Mouse (Mus musculus) ovary, postnatal 36 days (tissue): ENCODE data around the gene Ptges3l.
"Not testable (repeated sequence)": the region's sequence is repeated elsewhere in the genome, so short reads cannot be mapped to it uniquely, and the experiment has no call there.

Experiments
- DNase-seq: peaks from one replicate; pipeline ENCODE4 v3.0.0; 2022; ENCODE audit warnings: low spot score, mixed read lengths

Gene Ptges3l

DNA sequence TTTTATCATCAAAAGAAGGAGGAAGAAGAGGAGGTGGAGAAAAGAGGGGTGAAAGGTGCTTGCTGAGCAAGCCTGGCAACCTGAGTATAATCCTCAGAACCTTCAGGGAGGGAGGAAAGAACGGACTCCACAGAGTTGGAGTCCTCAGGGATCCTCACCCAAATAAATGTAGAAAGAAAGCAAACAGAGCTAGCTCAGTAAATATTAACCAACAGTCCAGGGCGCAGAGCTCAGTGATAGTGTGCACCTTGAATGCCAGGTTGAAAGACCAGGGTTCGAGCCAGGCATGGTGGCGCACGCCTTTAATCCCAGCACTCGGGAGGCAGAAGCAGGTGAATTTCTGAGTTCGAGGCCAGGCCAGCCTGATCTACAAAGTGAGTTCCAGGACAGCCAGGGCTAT, 30.5 kb upstream of the Ptges3l start:
- DNase-seq, result no peak

DNA sequence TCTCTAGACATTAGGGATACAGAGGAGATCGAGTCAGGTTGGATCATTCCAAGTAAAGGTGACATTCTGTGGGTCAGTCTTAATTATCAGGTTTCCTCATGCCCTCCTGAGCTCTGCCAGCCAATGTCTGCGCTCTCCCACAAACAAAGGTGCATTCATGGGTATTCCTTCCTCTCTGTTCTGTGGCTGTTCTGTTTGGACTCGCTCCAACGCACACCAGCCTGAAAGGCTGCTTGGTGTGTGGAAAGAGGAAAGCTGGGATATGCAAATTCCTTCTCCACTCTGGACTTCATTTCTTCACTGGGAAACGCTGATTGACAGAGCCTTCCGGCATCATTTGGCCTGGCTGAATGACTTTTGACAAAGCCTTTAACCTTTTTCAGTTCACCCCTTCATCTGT, 29.6 kb upstream of the Ptges3l start:
- DNase-seq, result no peak

DNA sequence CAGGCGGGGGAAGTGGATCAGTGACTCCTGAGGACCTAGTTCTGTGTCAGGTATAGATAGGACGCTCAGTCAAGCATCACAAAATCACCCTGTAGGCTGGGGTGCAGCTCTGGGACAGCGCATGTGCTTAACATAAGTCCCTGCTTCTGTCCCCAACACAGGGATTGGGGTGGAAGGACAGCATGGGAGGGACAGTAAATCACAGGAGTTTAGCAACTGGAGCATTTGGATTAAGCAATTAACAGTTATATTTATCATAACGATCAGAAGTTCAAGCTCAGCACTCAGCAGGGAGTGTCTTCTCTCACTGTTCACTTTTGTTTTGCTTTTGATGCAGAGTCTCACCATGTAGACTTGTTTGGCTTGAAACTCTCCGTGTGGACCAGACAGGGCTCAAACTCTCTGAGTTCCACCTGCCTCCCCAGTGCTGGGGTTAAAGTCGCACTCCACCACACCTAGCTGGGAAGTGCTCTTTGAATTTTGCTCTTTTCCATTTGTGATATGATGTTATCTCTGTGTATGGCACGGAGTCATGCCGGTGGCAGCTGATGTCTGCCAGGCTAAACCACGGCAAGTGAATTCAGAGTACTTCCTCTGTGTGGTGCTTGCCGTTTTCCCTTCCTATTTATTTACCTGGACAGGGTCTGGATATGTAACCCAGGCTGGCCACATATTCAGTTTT, 27.1 kb upstream of the Ptges3l start:
- no peak for DNase-seq

DNA sequence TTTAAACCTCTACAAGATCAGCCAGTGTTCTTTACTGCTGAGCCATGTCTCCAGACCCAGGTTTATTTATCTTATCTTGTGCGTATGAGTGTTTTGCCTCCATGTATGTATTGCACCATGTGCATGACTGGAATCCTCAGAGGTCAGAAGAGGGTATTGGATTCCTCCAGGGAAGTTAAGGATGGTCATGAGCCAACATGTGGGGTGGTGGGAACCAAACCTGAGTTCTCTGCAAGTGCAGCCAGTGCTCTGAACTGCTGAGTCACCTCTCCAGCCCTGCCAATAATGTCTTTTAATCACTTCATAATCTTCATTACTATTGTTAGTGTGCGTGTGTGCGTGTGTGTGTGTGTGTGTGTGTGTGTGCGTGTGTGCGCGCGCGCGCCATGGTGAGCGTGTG, 26.4 kb upstream of the Ptges3l start:
- no peak for DNase-seq

DNA sequence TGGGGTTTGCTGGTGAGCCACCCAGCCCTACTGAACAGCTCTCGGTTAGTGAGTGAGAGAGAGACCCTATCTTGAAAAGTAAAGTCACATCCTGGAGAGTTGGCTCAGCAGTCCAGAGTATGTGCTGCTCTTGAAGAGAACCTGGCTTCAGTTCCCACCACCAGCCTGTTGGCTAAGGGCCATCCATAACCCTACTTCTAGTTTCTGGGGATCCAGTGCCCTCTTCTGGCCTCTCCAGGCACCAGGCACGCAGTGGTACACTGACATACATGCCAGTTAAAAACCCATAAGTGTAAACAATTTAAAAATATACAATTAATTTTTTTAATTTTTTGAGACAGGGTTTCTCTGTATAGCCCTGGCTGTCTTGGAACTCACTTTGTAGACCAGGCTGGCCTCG, 25.3 kb upstream of the Ptges3l start:
- DNase-seq, result no peak

DNA sequence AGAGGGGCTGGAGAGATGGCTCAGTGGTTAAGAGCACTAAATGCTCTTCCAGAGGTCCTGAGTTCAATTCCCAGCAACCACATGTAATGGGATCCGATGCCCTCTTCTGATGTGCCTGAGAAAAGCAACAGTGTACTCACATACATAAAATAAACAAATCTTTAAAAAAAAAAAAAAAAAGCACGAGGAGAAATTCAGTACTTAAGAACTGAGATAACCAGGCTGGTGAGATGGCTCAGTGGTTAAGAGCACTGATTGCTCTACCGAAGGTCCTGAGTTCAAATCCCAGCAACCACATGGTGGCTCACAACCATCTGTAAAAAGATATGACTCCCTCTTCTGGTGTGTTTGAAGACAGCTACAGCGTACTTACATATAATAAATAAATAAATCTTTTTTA, 24.5 kb upstream of the Ptges3l start:
- not testable (repeated sequence) for DNase-seq

DNA sequence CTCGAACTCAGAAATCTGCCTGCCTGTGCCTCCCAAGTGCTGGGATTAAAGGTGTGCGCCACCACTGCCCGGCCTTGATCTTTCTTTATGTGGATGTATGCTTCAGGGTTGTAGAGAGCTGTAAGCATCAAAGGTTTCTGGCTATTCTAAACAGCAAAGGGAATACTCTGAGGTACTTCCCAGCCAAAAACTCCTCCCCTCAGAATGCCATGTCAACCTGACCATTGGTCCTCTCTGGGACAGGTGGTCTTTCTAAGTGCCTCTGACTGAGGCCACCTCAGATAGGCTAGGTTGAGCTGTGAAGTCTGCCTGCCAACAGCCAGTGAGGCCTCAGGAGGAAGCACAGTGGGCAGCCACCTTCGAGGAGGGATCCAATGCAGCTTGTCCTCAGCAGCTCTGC, 23.8 kb upstream of the Ptges3l start:
- DNase-seq, result no peak

DNA sequence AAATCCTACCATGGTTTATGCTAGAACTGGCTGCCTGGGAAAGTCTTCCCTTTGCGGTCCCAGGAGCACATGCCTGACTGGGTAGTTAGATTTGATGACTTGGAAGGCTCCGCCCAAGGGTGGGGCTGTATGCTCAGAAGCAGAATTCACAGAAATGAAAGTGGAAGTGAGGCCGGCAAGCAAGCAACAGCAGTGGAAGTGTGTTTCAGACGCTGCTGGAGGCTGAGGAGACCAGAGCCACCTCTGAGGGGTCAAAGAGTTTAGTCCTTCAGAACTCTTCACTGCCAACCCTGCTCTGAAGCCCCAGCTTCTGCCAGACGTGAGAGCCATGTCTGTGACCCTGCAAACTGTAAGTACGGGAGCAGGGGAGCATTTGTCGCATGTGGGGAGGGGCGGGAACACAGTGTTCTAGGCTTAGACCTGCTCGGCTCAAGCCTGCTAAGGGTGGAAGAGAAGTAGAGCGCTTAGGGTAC, 23.2 kb upstream of the Ptges3l start, which contains the start of gene Ifi35:
Gene Ifi35 (plus strand): TSS at position 134 of the 473 bp plus-strand sequence.
- peak; percentile 69 for DNase-seq

DNA sequence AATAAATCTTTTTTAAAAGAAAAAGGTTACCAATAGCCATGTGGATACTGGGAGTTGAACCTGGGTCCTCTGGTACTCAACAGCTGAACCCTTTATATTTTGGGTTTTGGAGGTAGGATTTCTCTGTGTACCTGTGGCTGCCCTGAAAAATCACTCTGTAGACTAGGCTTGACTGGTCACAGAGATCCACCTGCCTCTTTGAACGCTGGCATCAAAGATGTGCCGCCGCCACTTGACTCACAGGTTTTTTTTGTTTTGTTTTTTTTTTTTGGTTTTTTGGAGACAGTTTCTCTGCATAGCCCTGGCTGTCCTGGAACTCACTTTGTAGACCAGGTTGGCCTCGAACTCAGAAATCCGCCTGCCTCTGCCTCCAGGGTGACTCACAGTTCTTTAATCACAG, 22.7 kb upstream of the Ptges3l start:
- no peak for DNase-seq

DNA sequence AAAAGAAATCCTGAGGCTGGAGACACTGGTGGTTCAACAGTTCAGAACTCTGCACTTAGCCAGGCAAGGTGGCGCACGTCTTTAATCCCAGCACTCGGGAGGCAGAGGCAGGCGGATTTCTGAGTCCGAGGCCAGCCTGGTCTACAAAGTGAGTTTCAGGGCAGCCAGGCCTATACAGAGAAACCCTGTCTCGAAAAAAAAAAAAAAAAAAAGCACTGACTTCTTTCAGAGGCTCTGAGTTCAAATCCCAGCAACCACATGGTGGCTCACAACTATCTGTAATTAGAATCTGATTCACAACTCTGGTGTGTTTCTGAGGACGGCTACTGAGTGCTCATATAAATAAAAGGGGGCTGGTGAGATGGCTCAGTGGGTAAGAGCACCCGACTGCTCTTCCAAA, 21.7 kb upstream of the Ptges3l start:
- not testable (repeated sequence) for DNase-seq

DNA sequence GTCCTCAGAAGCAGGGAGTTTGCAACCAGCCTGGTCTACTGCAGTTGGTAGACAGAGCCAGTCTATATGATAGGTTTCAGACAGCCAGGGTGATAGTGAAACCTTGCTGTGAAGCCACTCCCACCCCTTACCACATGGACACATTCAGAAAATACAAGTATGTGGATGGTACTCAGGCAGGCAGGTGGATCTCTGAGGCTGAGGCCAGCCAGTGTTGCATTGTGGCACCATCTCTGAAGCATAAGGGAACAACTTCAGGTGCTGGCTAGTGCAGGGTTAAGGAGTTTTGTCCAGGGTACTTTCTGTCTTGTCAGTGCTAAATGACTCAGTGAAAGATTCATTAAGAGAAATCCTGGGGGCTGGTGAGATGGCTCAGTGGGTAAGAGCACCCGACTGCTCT, 21.2 kb upstream of the Ptges3l start:
- no peak for DNase-seq

DNA sequence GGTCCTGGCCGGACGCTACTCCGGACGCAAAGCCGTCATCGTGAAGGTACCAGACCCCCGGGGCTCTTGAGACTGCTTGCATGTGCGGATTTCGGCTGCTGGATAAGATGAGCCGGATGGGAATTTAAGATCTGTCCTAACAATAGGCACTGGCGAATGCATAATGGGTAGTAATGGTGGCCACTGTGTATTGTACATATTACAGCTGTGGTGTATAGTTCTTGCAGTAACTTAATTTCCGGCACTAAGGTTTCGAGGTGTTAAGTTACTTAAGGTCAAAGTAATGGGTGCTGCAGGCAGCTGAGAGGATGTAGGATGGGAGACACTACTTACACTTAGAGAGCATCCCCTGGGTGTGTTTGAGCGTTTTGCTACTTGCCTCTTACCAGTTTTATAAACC, 17.6 kb upstream of the Ptges3l start:
- DNase-seq, result no peak

DNA sequence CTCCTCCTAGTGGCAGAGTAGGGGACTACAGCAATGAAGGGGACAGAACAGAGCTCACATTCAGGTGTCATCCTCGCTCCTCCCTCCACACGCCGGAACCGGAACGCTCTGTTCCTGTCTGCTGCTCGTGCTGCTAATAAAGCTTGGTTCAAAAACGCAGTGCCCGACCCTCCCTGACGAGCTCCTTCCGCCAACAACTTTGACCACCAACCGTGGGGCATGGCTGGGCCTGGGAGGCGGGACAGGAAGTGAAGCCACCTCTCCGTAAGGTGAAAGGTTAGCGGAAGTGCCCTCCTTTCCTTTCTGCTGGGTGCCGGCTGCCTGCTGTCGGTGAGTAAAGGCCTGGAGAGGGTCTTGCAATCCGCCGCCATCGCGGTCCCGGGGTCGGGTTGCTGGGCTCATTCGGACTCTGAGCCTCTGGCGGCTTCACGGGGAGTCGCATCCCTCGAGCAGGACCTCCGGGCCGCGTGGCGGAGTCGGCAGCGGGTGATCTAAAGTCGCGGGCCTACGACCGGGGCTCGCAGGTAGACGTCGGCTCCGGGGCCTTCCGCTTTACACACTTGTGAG, 17.1 kb upstream of the Ptges3l start, which contains the start of gene Rpl27:
Gene Rpl27 (plus strand): TSS at position 172 of the 567 bp plus-strand sequence.
- DNase-seq, result peak; percentile 94

DNA sequence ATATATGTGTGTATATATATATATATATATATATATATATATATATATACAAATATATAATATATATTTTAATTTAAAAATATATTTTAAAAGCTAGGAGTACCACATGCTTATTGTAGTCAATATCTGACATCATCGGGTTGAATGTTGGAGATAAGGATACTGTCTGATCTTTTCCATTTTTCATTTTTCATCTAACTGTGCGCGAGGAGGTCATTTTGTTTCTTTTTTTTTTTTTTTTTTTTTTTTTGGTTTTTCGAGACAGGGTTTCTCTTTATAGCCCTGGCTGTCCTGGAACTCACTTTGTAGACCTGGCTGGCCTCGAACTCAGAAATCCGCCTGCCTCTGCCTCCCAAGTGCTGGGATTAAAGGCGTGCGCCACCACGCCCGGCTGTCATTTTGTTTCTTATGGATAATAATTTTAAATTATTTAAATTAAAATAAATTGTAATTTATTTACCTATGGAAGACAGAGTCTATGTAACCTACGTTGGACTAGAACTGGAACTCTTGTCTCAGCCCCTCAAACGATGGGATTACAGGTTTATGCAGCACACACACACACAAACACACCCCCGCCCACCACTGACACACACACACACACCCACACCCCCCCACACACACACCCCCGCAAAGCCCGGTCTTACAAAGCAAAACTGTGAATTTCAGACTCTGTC, 16.5 kb upstream of the Ptges3l start:
- DNase-seq, result not testable (repeated sequence)

DNA sequence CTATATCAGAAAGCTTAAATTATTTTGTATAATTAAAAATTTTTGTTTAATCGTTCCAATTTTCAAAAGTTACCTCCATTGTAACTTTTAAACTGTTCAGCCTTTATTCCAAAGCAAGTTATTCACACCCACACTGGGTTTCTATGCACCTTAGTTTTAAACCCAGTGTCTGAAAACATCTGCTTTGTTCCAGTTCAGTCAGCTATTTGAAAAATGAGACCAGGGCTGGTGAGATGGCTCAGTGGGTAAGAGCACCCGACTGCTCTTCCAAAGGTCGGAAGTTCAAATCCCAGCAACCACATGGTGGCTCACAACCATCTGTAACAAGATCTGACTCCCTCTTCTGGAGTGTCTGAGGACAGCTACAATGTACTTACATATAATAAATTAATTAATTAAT, 12.9 kb upstream of the Ptges3l start:
- not testable (repeated sequence) for DNase-seq

DNA sequence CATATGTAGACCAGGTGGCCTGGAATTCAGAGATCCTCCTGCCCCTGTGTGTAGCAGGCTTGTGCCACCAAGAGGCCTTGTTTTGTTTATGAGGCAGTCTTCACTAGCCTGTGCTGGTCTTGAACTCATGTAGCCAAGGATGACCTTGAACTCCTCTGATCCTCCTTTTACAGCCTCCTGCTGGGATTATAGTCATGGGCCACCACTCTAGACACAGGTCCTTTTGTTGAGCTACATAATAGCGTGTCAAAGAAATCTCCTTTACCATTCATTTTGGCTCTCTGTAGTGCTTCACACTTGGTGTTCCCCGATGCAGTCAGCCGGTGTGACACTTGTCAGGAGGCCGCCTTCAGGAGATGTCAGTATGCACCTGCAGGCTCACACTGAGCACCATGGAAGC, 11.8 kb upstream of the Ptges3l start:
- DNase-seq, result no peak

DNA sequence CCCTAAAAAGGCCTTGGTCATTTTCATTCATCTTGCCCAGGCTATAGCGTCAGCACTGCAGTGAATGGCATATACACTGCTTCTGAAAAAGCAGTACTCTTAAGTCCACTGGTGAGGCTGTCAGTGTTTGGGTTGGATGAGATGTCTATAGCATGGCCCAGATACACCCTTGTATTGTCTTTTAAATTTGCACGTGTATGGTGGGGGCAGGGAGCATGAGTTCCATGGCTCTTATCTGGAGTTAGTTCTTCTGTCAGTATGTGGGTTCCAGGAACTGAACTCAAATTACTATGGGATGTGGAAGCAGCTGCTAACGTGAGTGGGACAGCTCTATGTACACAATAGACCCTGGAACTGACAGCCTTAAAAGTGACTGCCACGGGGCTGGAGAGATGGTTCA, 10.7 kb upstream of the Ptges3l start:
- DNase-seq, result no peak

DNA sequence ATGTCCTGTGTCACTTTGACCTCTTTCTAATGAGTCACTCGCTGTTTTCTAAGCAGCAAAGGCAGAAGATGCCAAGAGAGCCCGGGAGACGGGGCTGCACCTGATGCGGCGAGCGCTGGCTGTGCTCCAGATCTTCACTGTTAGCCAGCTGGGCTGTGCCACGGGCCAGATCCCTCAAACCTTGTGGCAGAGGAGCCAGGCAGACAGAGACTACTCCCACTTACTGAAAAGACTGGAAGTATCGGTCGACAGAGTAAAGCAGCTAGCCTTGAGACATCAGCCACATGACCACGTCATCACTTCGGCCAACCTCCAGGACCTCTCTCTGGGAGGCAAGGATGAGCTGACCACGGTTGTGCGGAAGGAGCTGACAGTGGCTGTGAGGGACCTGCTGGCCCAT, 8.3 kb upstream of the Ptges3l start:
- DNase-seq, result peak; percentile 52

DNA sequence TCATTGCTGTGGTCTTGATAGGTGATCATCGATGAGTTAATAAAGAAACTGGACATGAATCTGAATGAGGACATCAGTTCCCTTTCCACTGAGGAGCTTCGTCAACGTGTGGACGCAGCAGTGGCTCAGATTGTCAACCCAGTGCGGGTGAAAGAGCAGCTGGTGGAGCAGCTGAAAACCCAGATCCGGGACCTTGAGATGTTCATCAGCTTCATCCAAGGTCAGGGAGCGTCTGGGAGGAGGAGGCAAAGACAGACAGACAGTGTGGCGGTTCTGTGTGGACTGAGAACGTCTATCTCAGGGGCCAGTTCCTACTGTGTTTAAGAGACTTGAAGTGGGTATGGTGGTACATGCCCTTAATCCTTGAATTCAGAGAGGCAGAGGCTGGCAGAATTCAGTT, 6.2 kb upstream of the Ptges3l start:
- DNase-seq, result peak; percentile 20

DNA sequence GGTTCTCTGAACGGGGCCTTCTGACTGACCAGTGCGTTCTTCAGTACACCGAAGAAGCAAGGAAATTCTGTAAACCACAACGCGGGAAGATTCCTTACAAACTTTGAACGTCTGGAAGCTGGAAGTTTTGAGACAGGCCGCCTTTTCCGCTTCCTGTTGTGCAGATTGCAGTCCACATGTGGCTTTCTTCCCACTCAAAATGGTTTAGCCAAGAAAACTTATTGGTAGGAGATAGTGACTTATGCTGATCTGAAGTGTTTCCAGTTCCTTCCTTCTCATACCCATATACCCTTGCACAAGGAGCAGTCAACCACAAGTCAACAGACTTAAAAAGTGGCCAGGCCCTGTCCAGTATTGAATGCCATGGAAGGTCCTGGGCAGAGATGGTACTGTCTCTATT, 1.0 kb upstream of the Ptges3l start:
- no peak for DNase-seq

DNA sequence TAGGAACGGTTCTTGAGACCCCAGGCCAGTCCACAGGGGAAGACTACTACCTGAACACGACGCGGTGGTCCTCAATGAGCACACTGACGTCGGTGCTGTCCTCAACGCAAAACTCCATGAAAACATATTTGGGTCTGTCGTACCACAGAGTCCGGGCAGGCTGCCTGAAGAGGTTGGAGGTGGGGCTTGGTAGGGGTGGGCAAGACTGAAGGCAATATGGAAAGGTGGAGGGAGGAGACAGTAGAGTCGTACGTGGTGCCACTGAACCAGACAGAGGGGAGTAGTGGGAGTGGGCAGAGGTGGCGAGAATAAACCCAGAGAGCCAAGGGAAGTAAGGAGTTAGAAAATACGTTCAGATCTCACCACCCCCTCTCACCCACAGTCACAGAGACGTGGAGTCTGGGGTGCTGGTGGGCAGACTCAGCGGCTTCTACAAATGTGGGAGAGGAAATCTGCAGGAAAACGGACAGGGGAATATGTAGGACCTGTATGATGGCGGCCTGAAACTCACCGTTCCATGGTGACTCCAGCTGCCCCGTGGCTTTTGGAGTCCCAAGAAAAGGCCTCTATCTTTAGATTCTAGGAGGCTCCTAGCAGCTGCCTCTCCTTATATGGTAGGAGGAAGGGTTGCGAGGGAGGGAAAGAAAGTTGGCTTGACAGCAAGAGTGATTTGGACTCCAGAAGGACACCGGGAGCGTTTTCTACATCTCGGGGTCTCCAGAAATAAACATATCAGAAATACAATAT, 855 bp downstream of the Ptges3l start, which contains the start of gene Gm27029:
Gene Gm27029 (minus strand): TSS at position 692 of the 747 bp plus-strand sequence.
- DNase-seq, result peak; percentile 26

DNA sequence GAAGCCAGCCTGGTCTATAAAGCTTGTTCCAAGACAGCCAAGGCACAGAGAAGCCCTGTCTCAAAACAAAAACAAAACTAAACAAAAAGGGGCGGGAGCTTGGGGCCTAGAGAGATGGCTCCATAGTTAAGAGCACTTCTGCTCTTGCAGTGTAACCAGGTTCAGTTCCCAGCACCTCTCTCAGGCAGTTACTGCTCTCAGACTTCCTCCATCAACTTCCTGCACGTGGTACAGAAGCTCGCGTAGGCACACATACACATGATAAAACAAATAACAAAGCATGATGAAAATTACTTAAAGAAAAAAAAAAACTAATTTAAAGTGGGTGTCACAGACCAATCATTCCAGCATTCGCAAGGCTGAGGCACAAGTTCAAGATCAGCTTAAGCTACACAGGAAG, 5.0 kb downstream of the Ptges3l start:
- DNase-seq, result no peak
